Mouse (Mus musculus): ENCODE data around the gene Zfp740. TPM values are rescaled to one million over a fixed set of nuclear protein-coding genes. Genes with fewer than 3 reads are reported as not detected.
A peak's percentile ranks its signal among the peaks of the same experiment; 100 is the strongest.

Zfp740 gene
- total RNA-seq, 2 experiments from 2014 or later = 66.1 to 71.8 TPM

DNA sequence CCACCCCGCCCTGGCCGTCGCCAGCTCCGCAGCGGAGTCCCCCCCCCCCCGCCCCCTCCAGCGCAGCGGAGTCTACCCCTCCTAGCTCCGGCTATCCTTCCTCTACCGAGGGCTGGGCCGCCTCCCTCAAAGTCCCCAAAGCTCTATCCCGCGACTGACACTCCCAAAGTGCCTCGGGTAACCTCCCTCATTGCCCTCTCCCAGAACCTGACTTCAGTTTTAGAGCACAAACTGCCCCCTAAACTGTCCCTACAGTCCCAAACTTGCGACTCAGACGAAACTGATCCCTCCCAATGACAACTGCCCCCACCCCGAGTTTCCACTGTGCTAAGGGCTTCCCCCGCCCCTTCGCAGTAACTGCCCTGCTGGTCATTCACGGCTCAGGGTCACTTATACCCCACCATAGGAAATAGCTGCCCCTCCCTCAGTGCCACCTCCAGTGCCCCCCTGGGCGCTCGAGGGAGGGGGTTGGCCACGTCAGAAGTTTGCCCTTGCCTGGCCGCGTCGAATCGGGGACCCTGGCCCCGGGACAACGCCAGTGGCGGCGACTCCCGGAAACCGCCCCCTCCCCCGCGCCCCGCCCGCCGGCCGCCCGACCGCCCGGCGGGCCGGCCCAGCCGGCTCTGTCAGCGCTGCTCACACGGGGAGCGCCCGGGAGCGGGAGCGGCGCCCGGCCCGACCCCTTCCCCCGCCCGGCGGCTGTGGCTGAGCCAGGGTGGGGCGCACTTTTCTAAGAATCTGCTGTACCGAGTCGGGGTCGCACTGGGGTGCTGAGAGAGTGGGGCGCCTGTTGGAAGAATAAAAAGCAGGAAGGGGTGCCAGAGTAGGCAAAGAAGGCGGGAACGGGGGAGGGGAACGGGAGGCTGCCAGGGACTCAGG lies 44.4 kb downstream of the Zfp740 start:
- DNase-seq (ENCODE audit: low spot score in 2 of 2) = peak; percentile 16 to 31

DNA sequence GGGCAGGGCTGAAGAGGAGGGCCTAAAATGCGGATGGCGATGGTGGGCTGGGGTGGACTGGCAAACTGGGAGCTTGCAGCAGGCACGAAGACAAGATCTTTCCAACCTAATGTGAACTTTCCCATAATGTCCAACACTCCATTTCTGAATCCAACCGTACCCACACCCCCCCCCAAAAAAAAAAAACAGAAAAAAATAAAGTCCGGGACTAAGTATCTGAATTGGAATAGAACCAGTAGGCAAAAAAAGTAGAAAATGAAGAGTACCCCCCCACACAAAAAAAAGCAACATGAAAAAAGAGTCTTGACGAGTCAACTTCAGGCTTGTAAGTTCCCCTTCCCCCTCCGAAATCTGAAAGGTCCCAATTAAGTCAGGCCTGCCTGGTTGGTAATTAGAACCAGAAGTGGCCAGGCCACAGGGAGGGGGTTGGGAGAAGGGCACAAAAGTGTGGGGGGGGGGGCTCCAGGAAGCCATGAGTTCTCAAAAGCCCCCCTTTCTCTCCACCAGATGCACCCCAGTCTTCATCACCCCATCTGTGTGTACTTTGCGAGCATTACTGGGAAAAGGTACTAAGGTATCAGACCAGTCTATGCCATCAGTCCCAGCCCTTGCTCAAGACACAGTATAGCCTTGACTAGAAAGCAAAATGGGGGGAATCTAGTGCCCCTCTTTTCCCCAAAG lies 45.2 kb downstream of the Zfp740 start:
- DNase-seq (ENCODE audit: low spot score in 2 of 2) = no peak

- DNase-seq (ENCODE audit: low spot score in 2 of 2) = no peak
Measured at GRCm38 (mm10) chr15:102248812-102249191, 45.8 kb downstream of the Zfp740 start.

GRCm38 (mm10) chr15:102249251-102249691 lies 46.2 kb downstream of the Zfp740 start:
- no peak for DNase-seq (ENCODE audit: low spot score in 2 of 2)

DNA sequence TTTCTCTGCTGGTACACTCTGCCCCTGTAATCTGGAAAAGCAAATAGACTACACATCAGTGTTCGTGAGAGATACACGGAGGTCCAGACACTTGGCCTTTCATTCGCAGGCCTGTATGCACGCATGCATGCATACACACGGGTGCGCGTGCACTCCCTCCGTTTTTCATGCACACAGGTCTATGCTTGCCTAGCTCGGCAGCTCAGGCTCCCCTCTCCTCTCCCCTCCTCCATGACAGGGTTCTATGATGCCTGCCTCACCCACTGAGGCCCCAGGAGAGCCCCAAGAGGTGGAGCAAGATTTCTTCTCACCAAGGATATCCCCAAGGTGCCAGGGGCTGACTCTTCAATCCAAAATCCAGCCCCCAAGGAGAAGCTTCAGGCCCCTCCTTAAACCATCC lies 46.9 kb downstream of the Zfp740 start:
- no peak for DNase-seq (ENCODE audit: low spot score in 2 of 2)

DNA sequence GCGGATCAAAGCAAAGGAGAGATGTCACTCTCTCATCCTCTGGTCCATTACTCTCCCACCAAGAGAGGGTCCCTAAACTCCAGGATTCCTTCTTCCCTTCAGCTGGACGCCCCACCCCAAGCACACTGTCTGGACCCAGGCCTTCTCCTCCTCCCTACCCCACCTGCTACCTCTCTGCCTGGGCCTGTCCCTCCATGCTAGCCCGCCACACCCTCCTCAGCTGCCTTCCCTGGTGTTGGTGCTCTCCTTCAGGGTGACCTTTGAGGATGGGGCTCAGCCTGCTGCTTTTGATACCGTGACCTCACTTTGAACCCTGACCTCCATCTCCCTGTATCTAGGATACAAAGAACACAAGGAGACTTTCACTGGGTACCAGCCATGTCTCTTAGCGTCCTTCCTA lies 47.5 kb downstream of the Zfp740 start:
- DNase-seq (ENCODE audit: low spot score in 2 of 2) = no peak

GRCm38 (mm10) chr15:102255547-102256255 lies 52.7 kb downstream of the Zfp740 start:
- no peak for DNase-seq (ENCODE audit: low spot score in 2 of 2)

- no peak for DNase-seq (ENCODE audit: low spot score in 2 of 2)
Measured at GRCm38 (mm10) chr15:102256431-102257201, 53.6 kb downstream of the Zfp740 start.

DNA sequence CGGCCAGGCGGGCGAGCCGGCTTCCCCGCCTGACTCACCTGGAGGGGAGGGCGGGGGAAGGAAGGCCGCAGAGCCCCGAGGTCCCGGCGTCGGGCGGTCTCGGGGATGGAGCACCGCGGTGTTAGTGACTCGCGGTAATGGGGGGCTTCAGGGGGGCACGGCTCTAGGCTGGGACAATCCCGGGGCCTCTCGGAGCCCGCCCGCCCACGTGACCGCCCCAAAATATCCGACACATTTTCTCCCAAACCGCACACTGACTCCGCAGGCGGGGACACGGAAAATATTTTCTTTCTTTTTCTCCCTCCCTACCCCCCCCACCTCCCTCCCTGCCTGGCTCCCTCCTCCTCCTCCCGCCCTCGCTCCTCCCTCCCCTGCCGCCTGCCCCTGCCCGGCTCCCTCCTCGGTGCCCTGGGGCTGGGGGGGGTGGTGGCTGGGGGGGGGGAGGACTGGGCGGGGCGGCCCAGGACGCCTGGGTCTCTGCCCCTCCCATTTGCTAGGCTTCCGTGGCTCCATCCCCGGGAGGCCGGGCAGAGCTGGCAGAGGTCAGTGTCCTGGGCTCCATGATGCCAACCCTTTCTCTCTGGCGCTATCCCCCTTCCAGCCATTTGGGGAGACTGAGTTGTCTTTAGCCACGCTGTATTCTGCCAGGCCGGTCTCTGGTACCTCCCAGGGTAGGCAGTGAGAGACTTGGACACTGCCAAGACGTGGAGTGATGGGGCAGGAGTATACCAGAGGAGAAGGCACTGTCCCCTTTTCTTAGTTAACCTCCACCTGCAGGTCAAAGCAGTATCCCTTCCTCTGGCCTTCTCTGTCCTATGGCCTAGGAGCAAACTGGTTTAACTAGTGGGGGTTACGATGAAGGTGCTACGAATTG lies 54.4 kb downstream of the Zfp740 start, which contains the start of gene Rarg:
Gene Rarg (minus strand): TSS at position 316 of the 874 bp plus-strand sequence.
- no peak for DNase-seq (ENCODE audit: low spot score in 2 of 2)

DNA sequence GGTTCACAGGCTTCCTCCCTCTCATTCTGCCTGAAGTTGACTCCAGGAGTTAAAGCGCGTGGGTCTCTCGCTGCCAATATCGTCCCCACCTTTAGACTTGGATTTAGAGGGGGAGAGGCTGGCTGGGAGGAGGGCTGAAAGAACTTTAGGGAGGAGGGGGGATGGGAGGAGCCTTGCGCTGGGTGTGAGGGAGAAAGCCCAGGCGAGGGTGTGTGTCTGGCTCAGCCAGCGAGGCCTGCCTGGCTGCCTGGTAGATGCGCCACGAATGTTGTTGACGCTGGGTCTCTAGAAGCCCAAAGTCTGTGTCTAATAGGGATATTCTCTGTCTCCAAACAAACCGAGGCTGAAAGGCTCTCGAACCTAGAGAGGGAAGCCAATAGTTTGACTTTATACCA lies 55.0 kb downstream of the Zfp740 start:
- DNase-seq (ENCODE audit: low spot score in 2 of 2) = no peak

DNA sequence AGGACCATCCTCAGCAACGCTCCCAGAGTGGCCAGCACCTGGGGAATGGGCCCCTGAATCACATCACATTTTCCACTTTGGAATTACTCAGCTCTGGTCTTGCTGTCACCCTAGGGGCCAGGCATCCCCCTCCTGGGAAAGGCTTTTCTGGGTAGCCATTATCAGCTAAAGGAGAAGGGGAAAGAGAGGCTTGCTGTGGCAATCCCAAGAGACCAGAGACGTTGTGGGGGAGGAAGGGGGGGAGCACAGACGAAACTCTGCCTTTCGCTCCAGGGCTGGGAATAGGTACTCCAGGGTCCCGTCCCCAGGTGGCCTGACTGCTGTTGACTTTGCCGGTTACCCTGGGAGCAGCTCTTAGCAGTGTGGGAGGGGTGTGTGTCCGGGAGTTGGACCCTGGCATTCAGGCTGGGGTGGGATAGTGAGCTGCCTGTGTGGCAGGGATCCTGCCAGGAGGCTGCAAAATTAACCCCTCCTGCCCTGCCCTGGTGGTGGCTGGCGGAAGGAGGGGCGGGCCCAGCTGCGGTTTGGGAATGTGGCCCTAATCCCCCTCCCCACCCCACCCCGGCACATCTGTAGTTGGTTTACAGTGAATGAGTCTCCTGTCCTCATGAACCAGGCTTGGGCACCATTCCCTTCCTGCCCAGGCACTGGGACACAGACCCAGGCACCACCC lies 55.7 kb downstream of the Zfp740 start:
- no peak for DNase-seq (ENCODE audit: low spot score in 2 of 2)

GRCm38 (mm10) chr15:102262582-102262981 lies 59.5 kb downstream of the Zfp740 start:
- DNase-seq (ENCODE audit: low spot score in 2 of 2) = no peak

- no peak for DNase-seq (ENCODE audit: low spot score in 2 of 2)
Measured at GRCm38 (mm10) chr15:102263037-102263436, 60.0 kb downstream of the Zfp740 start.

Other genes starting within 250 kb of the Zfp740 start
- gene Krt78, start 249.0 kb upstream of the Zfp740 start, total RNA-seq (2021) = not detected
- gene Krt8, start 198.8 kb upstream of the Zfp740 start, total RNA-seq (2021) = not detected
- under 1 TPM; 0.23 to 0.64 TPM for gene Krt18, start 175.1 kb upstream of the Zfp740 start, total RNA-seq (2021)
- 100 to 1,000 TPM; 197 to 203 TPM for gene Eif4b, start 129.5 kb upstream of the Zfp740 start, total RNA-seq (2021)
- gene Tns2, start 102.8 kb upstream of the Zfp740 start, total RNA-seq (2021) = 10 to 100 TPM; 13.8 to 18.2 TPM
- gene Spryd3, start 67.0 kb upstream of the Zfp740 start, total RNA-seq (2021) = 100 to 1,000 TPM; 156 to 165 TPM
- gene Igfbp6, start 58.9 kb upstream of the Zfp740 start, total RNA-seq (2021) = 10 to 100 TPM; 11.7 to 12.9 TPM
- under 1 TPM in 1 of 2 experiments, not detected in 1; 0.15 TPM for gene Soat2, start 52.7 kb upstream of the Zfp740 start, total RNA-seq (2021)
- 10 to 100 TPM; 33.3 to 37.4 TPM for gene Csad, start 1.5 kb downstream of the Zfp740 start, total RNA-seq (2021)
- gene Itgb7, start 28.7 kb downstream of the Zfp740 start, total RNA-seq (2021) = 1 to 10 TPM in 1 of 2 experiments, under 1 TPM in 1; 0.76 to 1.9 TPM
- gene Rarg, start 54.3 kb downstream of the Zfp740 start, total RNA-seq (2021) = 10 to 100 TPM; 11.3 to 13.7 TPM
- not detected for gene Gm9918, start 67.3 kb downstream of the Zfp740 start, total RNA-seq (2021)
- 10 to 100 TPM; 34.6 to 38.9 TPM for gene Mfsd5, start 76.2 kb downstream of the Zfp740 start, total RNA-seq (2021)
- 1 to 10 TPM in 1 of 2 experiments, under 1 TPM in 1; 0.64 to 1.4 TPM for gene Espl1, start 93.0 kb downstream of the Zfp740 start, total RNA-seq (2021)
- gene Pfdn5, start 122.9 kb downstream of the Zfp740 start, total RNA-seq (2021) = 100 to 1,000 TPM; 469 to 474 TPM
- gene Myg1, start 128.5 kb downstream of the Zfp740 start, total RNA-seq (2021) = 10 to 100 TPM; 69.4 to 72.5 TPM
- 10 to 100 TPM; 19.2 to 23.6 TPM for gene Aaas, start 147.5 kb downstream of the Zfp740 start, total RNA-seq (2021)
- under 1 TPM; 0.41 to 0.45 TPM for gene Sp7, start 163.9 kb downstream of the Zfp740 start, total RNA-seq (2021)
- 10 to 100 TPM; 25.7 to 26.3 TPM for gene Sp1, start 202.9 kb downstream of the Zfp740 start, total RNA-seq (2021)
- gene Amhr2, start 242.1 kb downstream of the Zfp740 start, total RNA-seq (2021) = 1 to 10 TPM; 1.0 to 1.8 TPM

Data from layer of hippocampus, adult 18-20 months (tissue).